Mouse (Mus musculus) cerebellum, adult 11-12 months (tissue): Measurements from ENCODE around the gene 1700029P11Rik.

ENCODE experiments used
- DNase-seq: peaks from one replicate; pipeline ENCODE4 v3.0.0; 2022

The 1700029P11Rik gene

DNA sequence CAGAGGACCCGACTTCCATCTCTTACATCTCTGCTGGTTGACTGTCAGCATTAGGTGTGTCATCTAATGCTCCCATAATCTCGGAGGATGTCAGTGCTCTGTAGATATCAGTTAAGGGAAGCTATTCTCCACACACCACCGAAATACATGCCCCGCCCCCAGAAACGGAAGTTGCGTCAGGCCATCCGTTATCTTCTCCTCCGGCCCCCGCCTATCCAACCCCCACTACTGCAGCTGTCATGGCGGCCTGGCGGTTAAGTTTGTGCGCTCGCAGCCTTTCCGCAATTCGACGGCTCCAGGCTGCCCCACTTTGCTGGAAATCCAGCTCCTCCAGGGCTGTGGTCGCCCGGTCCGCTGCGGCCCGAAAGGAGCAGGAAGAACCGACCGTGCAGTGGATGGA lies at the start of gene 1700029P11Rik:
1700029P11Rik (plus strand) TSS at position 220 of the 400 bp plus-strand sequence.
- DNase-seq, result no peak

DNA sequence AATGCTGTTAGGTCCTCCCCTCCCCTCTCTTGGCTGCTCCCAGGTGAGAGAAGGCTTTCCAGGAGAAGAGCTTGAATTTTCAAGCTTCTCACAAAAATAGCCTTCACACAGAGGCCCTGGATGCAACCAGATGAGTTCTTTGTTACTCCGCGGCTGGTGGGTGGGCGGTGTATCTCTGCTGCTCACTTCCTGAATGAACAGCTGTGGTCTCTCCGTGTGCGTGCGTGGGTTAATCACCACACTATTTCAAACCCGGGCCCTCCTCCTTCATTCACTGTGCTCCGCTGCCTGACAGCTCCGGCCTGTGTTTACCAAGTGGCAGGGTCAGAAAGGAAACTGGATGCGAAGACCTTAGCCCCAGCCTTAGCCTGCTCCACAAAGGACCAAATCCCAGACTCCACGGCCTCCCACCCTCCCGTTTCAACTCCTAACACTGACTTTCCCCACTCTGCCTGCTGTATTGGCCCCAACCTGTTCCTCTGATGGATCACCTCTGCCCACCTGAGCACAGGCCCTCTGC lies 47.3 kb upstream of the 1700029P11Rik start:
- DNase-seq, result no peak

DNA sequence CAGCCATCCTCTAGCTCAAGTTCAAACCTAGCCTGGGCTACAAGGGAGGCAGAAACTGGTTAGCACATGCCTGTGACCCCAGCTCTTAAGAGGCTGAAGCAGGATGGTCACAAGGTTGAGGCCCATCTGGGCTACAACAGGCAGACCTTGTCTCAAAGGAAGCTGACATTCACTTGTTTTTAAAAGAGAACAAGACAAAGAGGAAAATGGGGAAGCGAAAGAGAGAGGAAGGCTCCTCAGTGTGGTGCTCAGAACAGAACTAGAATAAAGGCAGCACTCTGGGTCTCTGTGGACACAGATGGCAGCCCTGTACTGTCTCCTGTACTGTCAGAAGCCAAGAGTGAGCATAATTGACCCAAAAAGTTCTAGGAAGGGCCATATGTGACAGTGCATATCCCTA lies 46.4 kb upstream of the 1700029P11Rik start:
- DNase-seq, result no peak

DNA sequence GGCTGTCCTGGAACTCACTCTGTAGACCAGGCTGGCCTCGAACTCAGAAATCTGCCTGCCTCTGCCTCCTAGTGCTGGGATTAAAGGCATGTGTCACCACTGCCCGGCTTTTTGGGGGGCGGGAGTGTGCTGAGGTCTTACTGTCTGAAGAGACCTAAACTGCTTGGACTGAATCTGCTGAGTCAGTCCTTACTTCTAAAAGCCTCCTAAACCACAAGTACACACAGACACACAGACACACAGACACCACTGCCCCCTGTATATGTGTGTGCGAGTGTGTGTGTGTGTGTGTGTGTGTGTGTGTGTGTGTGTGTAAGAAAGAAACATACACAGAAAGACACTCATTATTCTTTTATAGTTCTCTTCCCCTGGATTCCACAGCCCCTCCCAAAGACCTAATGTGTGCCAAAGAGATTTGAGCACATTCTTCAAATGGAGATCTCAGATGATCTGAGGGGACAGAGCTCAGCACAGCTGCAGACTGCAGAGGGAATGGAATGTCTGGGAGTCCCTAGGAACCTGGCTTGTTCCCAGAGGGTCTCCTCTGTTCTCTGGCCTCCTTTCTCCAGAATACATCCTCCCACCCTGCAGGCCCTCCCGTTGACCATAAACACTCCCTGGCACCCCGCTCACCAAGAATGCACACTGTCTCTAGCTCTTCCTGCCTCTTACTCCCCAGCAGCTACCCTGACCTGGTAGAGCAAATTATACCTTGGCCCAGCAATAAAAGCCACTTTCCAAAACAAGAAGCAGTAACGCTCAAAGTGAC lies 44.3 kb upstream of the 1700029P11Rik start:
- no peak for DNase-seq

DNA sequence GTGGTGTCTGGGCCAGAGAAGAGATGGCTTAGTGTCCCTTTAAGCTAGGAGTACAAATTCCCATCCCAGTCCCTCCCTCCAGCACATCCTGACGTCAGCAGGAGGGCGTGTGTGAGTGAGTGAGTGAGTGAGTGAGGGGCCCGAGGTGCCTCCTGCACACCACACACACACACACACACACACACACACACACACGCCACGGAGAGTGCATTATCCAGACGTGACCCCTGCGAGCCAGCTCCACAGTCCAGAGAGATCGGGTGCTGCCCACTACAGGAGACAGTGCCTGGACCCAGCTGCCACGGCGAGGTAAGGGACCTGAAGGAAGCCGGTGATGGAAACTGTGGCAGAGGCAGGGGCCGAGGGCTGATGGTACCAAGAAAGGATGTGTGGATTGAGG lies 43.7 kb upstream of the 1700029P11Rik start, which contains the start of gene Csdc2:
Csdc2 (plus strand) TSS at position 81 of the 400 bp plus-strand sequence.
- DNase-seq, result peak; percentile 77

DNA sequence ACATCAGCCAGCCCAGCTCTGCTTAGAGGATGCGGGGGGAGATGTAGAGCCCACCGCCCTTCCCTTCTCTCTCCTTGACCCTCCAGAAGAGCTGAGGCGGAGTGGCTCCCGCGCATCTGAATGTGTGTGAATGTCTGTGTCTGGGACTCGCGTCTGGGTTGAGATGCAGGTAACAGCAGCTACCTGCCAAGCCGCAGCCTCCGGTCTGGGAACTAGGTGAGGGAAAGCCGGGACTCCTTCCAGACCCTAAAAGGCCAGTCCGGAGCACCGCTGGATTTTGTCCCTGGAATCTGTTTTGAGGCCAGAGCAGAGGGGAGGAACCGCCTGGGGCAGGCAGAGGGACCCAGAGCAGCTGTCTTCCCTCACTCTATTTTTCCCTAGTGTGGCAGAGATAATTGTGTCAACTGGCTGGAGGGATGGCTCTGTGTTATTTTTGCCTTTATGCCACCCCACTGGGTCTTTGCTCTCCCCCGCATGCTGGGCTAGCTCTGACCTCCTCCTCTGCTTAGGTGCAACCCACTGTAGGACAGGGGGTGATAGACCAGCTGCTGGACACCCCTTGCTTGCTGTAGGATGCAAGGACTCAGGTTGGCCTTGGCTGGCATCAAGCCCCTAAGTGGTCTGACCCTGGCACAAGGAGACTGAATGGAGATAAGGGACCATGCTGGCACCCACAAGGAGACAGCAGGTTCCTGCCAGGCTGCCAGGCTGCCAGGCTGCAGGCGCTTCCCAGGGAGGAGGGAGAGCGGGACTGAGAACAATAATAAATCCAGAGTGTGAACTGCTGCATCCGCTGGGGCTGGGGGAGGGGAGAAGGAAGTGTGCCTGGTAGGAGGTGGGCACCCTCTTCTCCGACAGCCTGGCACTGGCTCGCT lies 43.0 kb upstream of the 1700029P11Rik start:
- peak; percentile 78 for DNase-seq

DNA sequence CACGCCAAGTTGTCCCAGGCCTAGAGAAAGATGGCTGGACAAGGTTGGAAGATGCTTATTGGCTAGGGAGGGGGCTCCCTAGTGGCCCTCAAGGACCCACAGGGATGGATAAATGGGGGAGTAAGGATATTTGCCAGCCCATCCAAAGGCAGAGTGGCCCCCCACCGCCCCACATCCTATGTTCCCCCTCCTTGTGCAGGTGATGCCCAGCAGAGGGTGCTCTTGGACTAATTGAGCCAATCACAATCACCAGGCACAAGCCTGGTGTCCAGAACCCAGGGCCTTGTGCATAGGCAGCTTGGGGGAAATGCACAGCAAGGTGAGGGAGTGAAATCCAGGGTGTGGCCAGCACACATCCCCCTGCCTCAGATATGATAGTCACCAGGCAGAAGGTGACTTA lies 42.1 kb upstream of the 1700029P11Rik start:
- peak; percentile 72 for DNase-seq

DNA sequence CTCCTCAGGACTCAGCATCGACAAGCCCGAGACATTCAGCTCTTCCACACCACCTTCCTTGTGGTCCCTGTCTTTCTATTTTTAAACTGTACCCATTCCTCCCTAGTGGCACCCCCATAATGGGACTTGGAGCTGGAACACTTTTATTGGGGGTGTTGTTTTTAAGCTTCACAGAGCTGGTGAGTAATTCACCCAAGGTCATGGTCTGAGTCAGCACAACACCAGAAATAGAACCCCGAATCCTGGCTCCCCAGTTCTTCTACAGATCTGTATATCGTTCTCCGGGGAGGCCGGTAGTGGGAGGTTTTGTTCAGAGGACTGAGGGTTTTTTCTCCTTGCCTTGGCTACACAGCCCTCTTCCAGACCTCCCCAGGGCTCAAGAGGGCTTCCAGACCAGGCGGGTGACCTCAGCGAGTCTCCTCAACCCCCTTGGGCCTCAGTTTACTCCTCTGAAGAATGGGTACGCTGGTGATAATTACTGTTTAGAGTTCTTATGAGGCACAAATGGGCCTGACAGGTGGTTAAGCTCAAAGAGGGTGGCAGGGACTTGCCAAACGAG lies 41.1 kb upstream of the 1700029P11Rik start:
- DNase-seq, result no peak

DNA sequence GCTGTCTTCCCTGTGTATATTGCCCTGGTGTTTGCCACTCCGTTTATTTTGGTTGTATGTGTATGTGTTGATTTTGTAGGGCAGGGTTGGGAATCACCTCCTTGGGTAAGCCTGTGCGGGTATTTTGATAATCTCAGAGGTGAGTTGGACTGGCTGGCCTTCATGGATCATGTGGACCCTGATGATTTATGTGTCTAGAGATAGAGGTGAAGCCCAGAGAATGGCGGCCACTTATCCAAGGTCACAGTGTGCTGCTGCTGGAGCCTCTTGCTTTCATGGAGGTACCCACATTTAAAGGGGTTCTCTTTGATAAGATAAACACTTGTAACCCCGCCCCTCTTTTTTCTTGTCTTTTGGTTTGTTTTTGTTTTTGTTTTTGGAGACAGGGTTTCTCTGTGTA lies 40.6 kb upstream of the 1700029P11Rik start:
- no peak for DNase-seq

DNA sequence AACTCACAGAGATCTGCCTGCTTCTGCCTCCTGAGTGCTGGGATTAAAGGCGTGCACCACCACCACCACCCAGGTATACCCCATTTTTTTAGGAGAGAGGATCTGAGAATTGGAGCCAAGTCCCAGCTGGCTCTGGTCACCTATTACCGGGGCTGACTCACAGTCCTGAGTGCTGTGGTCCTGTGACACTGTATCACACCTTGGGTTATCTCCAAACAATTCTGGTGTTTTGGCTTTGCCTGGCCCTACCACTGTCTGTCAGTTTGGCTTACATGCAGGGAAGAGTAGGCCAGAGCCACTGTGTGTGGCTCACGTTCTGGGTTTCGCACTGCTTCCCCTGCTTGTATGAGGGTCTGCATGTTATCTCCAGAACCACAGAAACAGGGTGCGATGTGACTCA lies 40.1 kb upstream of the 1700029P11Rik start:
- DNase-seq, result no peak

DNA sequence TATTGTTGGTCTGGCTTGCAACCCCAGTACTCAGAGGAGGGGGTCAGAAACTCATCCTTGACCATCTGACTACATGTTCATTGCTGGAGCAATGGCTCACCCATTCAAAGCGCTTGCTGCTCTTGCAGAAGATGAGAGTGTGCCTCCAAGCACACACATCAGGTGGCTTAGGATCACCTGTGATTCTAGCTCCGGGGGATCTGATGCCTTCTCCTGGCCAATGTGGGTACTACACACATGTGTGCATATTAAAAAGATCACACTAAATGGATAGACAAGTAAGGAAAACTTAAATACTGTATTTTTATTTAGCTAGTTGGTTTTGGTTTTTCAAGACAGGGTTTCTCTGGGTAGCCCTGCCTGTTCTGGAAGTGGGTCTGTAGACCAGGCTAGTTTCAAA lies 39.3 kb upstream of the 1700029P11Rik start:
- no peak for DNase-seq

DNA sequence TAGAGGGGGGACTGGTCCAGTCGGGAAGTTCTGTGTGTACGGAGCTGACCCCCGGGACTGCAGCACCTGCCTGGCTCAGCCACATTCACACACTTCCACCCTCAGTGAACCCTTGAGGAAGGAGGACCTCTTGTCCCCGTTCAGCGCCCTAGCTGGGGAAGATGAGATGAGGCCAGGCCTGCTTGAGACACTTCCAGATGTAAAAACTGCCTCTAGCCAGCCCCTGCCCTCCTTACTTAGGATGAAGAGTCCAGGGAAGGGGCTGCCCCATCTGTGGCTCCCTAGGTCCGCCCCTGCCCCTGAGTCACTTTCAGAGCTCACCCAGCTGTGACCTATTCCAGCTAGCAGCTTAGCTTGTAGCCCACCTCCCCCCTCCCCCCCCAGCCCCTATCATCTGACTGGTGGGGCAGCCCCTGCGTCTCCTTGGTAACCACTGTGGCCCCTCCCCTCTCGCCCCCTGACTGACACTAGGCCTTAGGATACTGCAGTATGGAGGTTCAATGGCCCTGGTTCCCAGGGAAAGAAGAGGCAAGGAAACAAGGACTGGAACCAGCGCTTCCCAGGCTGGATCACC lies 37.1 kb upstream of the 1700029P11Rik start:
- no peak for DNase-seq

DNA sequence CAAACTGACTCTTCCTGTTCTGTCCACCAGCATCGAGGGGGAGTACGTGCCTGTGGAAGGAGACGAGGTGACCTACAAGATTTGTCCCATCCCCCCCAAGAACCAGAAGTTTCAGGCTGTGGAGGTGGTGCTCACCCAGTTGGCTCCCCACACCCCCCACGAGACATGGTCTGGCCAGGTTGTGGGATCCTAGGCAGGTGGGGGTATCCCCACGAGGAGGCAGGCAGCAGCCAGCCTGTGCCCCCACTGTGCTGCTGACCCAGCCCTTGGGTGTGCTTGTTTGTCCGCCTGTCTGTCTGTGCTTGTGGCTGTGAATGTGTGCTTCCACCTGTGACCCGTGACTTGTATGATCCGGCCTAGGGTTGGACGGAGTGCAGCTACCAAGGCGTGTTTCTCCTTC lies 31.3 kb upstream of the 1700029P11Rik start:
- no peak for DNase-seq

DNA sequence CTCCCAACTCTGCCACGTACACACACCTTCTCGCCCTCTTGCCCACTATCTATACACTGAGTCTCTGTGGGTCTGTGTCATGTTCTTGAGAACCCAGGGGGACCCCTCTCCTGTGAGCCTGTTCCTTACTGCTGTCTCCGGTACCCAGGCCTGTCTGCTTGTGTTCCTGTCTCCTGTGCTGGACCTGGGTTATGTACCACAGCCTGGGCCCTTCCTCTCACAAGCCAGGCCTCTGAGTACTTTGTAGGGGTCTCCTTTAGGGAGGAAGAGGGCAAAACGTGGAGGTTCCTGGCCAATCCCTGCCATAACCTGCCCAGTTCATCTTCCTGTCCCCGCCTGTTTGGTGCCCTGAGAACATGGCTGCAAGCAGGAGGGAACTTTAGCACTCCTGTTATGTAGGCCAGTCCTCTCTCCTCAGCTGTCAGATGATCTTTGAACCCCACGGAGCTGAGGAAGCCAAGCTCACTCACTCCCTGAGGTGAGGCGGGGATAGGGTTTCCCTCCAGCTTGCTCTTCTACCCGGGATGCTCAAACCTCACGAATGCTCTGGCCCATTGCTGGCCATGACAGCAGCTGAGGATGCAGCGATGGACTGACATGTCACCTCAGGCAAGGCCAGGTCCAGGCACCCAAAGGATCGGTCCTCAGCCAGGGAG lies 30.7 kb upstream of the 1700029P11Rik start:
- no peak for DNase-seq

DNA sequence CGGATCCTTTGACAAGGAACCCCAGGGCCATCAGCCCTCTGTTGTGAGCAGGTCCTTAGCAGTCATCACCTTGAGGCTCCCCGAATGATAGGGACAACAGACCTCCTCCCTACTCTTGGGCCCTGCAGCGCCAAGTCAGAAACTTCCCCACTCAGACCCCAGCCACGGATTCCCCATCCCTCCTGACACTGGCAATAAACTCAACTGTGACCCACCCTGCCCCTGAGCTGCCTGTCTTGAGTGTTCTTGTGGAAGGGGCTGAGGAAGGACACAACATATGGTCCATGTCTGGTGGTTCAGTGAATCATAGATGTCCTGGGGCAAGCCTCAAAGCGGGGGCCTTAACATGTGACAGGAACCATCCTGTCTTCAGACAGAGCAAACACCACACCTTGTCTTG lies 29.6 kb upstream of the 1700029P11Rik start:
- DNase-seq, result peak; percentile 20

DNA sequence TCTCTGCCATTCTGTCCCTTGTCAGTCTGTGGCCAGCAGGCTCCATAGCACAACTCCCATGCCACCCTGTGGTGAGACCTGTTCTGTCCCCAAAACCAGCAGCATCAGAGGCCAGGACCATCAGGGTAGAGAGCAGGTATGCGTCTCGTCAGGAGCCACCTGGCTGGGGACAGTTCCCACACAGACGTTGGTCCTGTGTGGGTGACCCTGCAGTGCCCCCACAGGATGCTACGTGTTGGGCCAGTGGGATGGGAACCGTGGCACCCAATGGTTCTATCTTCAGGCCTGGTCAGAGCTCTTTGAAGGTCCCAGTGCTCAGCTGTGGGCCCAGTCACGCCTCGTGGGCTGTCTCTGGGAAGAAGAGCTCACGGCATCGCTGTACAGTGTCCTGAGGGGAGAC lies 29.2 kb upstream of the 1700029P11Rik start:
- DNase-seq, result peak; percentile 25

DNA sequence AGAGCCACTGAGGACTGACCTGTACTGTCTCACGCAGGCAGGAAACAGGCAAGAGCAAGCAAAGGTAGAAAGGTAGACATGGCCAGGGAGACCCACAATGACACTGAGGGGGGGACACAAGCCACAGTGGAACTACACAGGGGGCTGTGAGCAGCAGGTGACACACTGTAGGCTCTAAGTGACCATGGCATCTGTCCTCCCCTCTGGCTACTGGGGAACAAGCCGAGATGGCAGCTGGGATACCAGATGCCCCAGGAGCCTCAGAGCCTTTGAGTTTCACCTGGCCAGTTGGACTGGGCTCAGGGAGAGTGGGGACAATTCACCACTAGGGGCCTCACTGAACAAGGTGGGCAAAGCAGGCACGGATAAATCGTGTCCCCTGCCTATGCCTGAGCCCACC lies 28.0 kb upstream of the 1700029P11Rik start:
- DNase-seq, result peak; percentile 33

DNA sequence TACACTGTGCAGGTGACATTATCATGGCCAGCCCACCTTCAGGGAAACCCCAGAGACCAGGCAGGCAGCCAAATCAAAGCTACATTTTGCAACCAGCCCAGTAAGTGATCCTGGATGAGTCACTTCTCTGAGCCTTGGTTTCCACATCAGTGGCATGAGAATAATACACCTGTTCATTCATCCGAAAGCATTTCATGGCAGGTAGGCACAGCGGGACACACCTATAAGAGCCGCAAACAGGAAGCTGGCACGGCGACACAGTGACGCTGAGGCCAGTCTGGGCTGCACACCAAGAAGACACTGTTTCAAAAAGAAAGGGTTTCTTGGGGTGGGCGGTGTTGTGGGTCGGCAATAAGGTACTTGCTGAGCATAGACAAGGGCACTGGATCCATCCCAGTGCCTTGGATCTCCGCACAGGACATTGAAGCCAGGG lies 26.2 kb upstream of the 1700029P11Rik start:
- peak; percentile 67 for DNase-seq

DNA sequence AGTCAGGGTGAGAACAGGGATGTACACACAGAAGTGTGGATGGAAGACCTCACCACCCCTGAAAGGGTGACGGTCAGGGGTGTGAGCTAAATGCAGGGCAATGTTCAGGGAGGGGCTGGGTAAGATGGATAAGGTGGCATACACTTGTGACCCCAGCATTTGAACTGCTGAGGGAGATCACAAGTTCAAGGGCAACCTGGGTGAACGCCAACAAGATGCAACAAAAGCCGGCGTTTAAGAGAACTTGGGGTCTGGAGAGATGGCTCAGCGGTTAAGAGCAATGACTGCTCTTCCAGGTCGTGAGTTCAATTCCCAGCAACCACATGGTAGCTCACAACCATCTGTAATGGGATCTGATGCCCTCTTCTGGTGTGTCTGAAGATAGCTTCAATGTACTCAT lies 25.6 kb upstream of the 1700029P11Rik start:
- no peak for DNase-seq

DNA sequence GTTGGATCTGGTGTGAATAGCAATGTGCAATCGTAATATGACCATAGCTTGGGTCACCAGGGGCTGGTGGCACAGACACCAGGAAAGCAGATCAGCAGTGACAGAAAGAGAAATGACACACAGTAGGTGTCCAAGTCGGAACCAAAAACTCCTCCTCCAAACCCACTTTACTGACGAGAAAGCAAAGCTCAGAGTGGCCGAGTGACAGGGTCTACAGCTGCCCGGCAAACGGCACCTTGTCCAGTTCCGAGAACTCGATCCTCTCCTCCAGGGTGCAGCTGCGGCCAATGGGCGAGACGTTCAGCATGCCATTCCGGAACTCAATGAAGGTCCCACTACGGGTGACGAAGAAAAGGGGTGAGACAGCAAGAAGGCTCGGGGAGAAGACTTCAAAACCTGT lies 24.9 kb upstream of the 1700029P11Rik start:
- DNase-seq, result peak; percentile 21

DNA sequence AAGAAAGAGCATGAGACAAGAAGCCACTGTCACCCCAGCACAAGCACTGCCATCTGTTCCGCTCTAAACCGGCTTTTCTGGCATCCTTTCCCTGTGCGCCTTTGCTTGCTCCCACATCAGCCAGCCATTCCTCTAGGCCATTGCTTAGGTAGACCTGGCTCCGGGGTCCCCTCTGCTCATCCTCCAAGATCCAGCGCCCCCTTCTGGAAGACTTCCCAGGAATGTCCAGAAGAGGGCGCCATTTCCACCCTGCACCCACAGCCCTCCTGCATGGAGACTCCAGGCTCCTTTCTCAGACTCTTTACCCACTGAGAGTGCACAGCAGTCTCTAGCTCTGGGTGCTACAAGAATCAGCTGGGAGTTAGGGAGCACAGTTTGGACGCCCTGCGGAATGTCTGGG lies 23.9 kb upstream of the 1700029P11Rik start:
- peak; percentile 58 for DNase-seq

DNA sequence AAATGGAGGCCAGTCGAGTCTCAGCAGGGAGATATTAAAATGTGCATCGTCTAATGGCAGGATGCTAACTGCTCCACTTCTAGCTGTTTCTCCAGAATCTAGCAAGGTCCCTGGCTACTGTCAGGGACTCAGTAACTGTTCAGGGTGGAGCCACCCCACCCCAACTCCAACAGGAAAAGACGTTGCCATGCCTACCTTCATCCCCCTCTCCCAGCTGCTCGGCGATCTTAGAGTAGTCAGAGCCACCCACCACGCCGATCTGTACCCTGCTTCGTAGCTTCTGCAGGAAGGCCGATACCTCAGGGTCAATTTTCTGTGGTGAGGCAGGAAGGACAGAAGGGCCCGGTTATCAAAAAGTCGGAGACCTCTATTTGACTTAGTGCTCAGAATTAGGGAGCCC lies 22.7 kb upstream of the 1700029P11Rik start:
- DNase-seq, result peak; percentile 17
